In the genomic region with DNA sequence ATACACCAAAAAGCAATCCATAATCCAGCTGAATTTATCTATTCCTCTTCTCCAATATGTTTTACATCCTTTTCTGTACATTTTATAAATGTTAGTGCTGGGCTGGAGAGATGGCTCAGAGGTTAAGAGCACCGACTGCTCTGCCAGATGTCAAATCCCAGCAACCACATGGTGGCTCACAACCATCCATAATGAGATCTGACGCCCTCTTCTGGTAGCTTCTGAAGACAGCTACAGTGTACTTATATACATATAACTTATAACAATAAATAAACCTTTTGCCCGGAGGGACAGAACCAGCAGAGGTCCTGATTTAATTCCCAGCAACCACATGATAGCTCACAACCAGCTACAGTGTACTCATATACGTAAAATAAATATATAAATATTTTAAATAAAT, we compare ENCODE assay signal across 32 mouse cellular contexts. TPM values are rescaled to one million over a fixed set of nuclear protein-coding genes. Genes with fewer than 3 reads are reported as not detected.
A peak's percentile ranks its signal among the peaks of the same experiment; 100 is the strongest.
DNase-seq lines count a peak whose midpoint lies in the region; ATAC-seq and TF ChIP-seq lines count a peak whose summit lies in the region.
"Had no signal": no experiment of that assay in that cellular context is flagged by ENCODE, and none has a peak within 500 bp of the region (broad histone marks: within the 10 kb centered on the region; RNA-seq: fewer than 3 reads in every experiment).

No protein-coding gene starts in this region.

- no peak for TF ChIP-seq EP300 in liver, postnatal 0 days (IDR thresholded peaks at IDR 0.05; ENCODE audit: low read depth)
- no peak for TF ChIP-seq EP300 in MEL (IDR thresholded peaks at IDR 0.05; ENCODE audit: low read depth in 1 of 2, low read length in 2 of 2)
- no peak for TF ChIP-seq EP300 in stomach, postnatal 0 days (optimal IDR thresholded peaks at IDR 0.05)

- no peaks in the 10 kb centered on the region for H3K36me3 ChIP-seq in liver, postnatal 0 days (replicated peaks; ENCODE audit: insufficient read depth, low read length)
- H3K36me3 ChIP-seq in MEL (ENCODE audit: control insufficient read depth in 1 of 2, insufficient read depth in 2 of 2, low read length in 2 of 2): peaks cover 0 to 7% of the 10 kb centered on the region in 2 experiments; a peak in 2 of 4 replicates
- no peaks in the 10 kb centered on the region for H3K36me3 ChIP-seq in stomach, postnatal 0 days (ENCODE audit: control insufficient read depth, insufficient read depth, low read length)
- H3K36me3 ChIP-seq in forebrain, embryonic 15.5 days: no peaks in the 10 kb centered on the region
- H3K36me3 ChIP-seq: embryonic facial prominence, embryonic 10.5 days; G1E; heart, embryonic 12.5 days; midbrain, embryonic 15.5 days; neural tube, embryonic 13.5 days had no signal

- H3K79me2 ChIP-seq in MEL (ENCODE audit: control insufficient read depth, insufficient read depth, low read length, poor library complexity): no peaks in the 10 kb centered on the region

- no peak for TF ChIP-seq POLR2A in MEL (IDR thresholded peaks at IDR 0.05; ENCODE audit: control insufficient read depth in 1 of 2, insufficient read depth in 1 of 2, low read depth in 1 of 2, low read length in 2 of 2, poor library complexity in 1 of 2)

- no peak overlapping the region for H3K4me3 ChIP-seq in liver, postnatal 0 days (ENCODE audit: low read depth, low read length)
- no peak overlapping the region for H3K4me3 ChIP-seq in MEL (ENCODE audit: control insufficient read depth in 1 of 2, insufficient read depth in 1 of 2, low read depth in 2 of 2, low read length in 2 of 2)
- no peak overlapping the region for H3K4me3 ChIP-seq in stomach, postnatal 0 days (ENCODE audit: low read depth, low read length)
- H3K4me3 ChIP-seq in forebrain, embryonic 15.5 days: no peak overlapping the region
- H3K4me3 ChIP-seq: embryonic facial prominence, embryonic 10.5 days; heart, embryonic 12.5 days; midbrain, embryonic 15.5 days; myocyte; neural tube, embryonic 13.5 days had no signal

- no peaks in the 10 kb centered on the region for H3K27me3 ChIP-seq in liver, postnatal 0 days (ENCODE audit: insufficient read depth, low read length)
- no peaks in the 10 kb centered on the region; a peak in 1 of 4 replicates for H3K27me3 ChIP-seq in MEL (ENCODE audit: control insufficient read depth in 1 of 2, insufficient read depth in 2 of 2, low read length in 2 of 2)
- H3K27me3 ChIP-seq in stomach, postnatal 0 days (ENCODE audit: control insufficient read depth, insufficient read depth, low read length): no peaks in the 10 kb centered on the region
- no peaks in the 10 kb centered on the region for H3K27me3 ChIP-seq in forebrain, embryonic 15.5 days
- H3K27me3 ChIP-seq: heart, embryonic 12.5 days; midbrain, embryonic 15.5 days; neural tube, embryonic 13.5 days had no signal

- 83% methylated on average over 4 of the region's 4 CpGs for WGBS in liver, postnatal 0 days (ENCODE audit: insufficient replicate concordance)
- 72% methylated on average over 4 of the region's 4 CpGs for WGBS in stomach, postnatal 0 days
- 75% methylated on average over 4 of the region's 4 CpGs for WGBS in forebrain, embryonic 15.5 days

- no peak overlapping the region for H3K9ac ChIP-seq in liver, postnatal 0 days (replicated peaks)
- no peak overlapping the region for H3K9ac ChIP-seq in MEL (ENCODE audit: control insufficient read depth, low read depth, low read length, poor library complexity, severe bottlenecking)
- H3K9ac ChIP-seq in stomach, postnatal 0 days (ENCODE audit: low read length): no peak overlapping the region
- H3K9ac ChIP-seq in forebrain, embryonic 15.5 days (replicated peaks): no peak overlapping the region
- H3K9ac ChIP-seq: heart, embryonic 12.5 days; midbrain, embryonic 15.5 days; neural tube, embryonic 13.5 days had no signal

- 0 out of 2 replicates have a peak, but pooled peaks have one; percentile 15 for TF ChIP-seq CTCF in liver, postnatal 0 days (IDR thresholded peaks at IDR 0.05; ENCODE audit: low read depth)
- TF ChIP-seq CTCF in MEL (IDR thresholded peaks at IDR 0.05 in 2 of 3, conservative IDR thresholded peaks at IDR 0.05 in 1 of 3; ENCODE audit: control insufficient read depth in 1 of 3, insufficient read depth in 1 of 3, low read depth in 2 of 3, low read length in 3 of 3, poor library complexity in 1 of 3, severe bottlenecking in 1 of 3): peak in 2 of 3 experiments; percentile 8 to 55; a peak in 2 of 6 replicates
- 0 out of 2 replicates have a peak, but pooled peaks have one; percentile 22 for TF ChIP-seq CTCF in stomach, postnatal 0 days (IDR thresholded peaks at IDR 0.05; ENCODE audit: low read depth)

- H3K27ac ChIP-seq in liver, postnatal 0 days (ENCODE audit: low read depth): no peak overlapping the region
- no peak overlapping the region for H3K27ac ChIP-seq in MEL (ENCODE audit: control insufficient read depth, low read depth, low read length)
- H3K27ac ChIP-seq in stomach, postnatal 0 days (replicated peaks): no peak overlapping the region
- no peak overlapping the region for H3K27ac ChIP-seq in forebrain, embryonic 15.5 days (replicated peaks)
- H3K27ac ChIP-seq: embryonic facial prominence, embryonic 10.5 days; midbrain, embryonic 15.5 days; neural tube, embryonic 13.5 days had no signal

- ATAC-seq in liver, postnatal 0 days: no peak
- ATAC-seq in stomach, postnatal 0 days (ENCODE audit: low FRiP score, low TSS enrichment): no peak
- ATAC-seq in forebrain, embryonic 15.5 days (replicated peaks): no peak
- ATAC-seq: CD4-positive, CD25-positive, alpha-beta regulatory T cell, adult 4 months; forebrain, embryonic 16.5 days; midbrain, embryonic 15.5 days had no signal

- peaks cover 7% of the 10 kb centered on the region for H3K4me1 ChIP-seq in liver, postnatal 0 days (ENCODE audit: insufficient read depth)
- H3K4me1 ChIP-seq in MEL (ENCODE audit: control insufficient read depth in 1 of 2, insufficient read depth in 2 of 2, low read length in 2 of 2): peaks cover 3 to 8% of the 10 kb centered on the region in 2 experiments; a peak in 2 of 4 replicates
- no peaks in the 10 kb centered on the region for H3K4me1 ChIP-seq in stomach, postnatal 0 days (replicated peaks; ENCODE audit: control insufficient read depth, insufficient read depth)
- H3K4me1 ChIP-seq in forebrain, embryonic 15.5 days: peaks cover 14% of the 10 kb centered on the region

- TF ChIP-seq RAD21 in MEL (IDR thresholded peaks at IDR 0.05; ENCODE audit: low read depth, low read length): peak; percentile 10

- no peaks in the 10 kb centered on the region for H3K9me3 ChIP-seq in liver, postnatal 0 days (ENCODE audit: low read length)
- no peaks in the 10 kb centered on the region for H3K9me3 ChIP-seq in MEL (replicated peaks; ENCODE audit: insufficient read depth, low read length)
- H3K9me3 ChIP-seq in stomach, postnatal 0 days (ENCODE audit: control insufficient read depth, low read length): no peaks in the 10 kb centered on the region
- no peaks in the 10 kb centered on the region for H3K9me3 ChIP-seq in forebrain, embryonic 15.5 days
- H3K9me3 ChIP-seq: embryonic facial prominence, embryonic 10.5 days; heart, embryonic 12.5 days; midbrain, embryonic 15.5 days; neural tube, embryonic 13.5 days had no signal

- no peak for DNase-seq in liver, postnatal 0 days
- no peak for DNase-seq in liver
- DNase-seq in A20 (ENCODE audit: low read depth, low spot score): peak; percentile 31
- peak; percentile 52 for DNase-seq in MEL (ENCODE audit: low read depth, low spot score)
- no peak for DNase-seq in stomach, postnatal 0 days (ENCODE audit: low spot score)
- no peak for DNase-seq in spleen, adult 12 weeks (ENCODE audit: low spot score)
- DNase-seq: adrenal gland, postnatal 25 days; cerebellum, adult 11 months; cerebellum, adult 9-11 months; gastrocnemius, postnatal 10 days; heart, postnatal 10 days; kidney, adult 9 months; kidney, postnatal 36 days; lung, postnatal 36 days; retina, postnatal 1 day; thymus, postnatal 25 days had no signal

- H3K4me2 ChIP-seq in liver, postnatal 0 days (ENCODE audit: low read depth, low read length): no peak overlapping the region
- H3K4me2 ChIP-seq in stomach, postnatal 0 days (replicated peaks; ENCODE audit: low read depth): no peak overlapping the region
- no peak overlapping the region for H3K4me2 ChIP-seq in forebrain, embryonic 15.5 days (replicated peaks)
- H3K4me2 ChIP-seq: heart, embryonic 12.5 days; midbrain, embryonic 15.5 days; neural tube, embryonic 13.5 days had no signal

RNA-seq across cellular contexts. Expression of gene Letmd1, which starts 20.3 kb away (rescaled TPM):
- polyA plus RNA-seq in liver, postnatal 0 days (2015; fragmentation: Nextera tagmentation; extraction: Ambion mirVana): 14.4 and 16.3 TPM in 2 replicates
- 30.1 and 38.8 TPM in 2 replicates for total RNA-seq in MEL (2012; rRNA removed)
- polyA plus RNA-seq in MEL (2012; ENCODE audit: insufficient read depth in 1 of 2, insufficient read length in 2 of 2, low read depth in 1 of 2, low replicate concordance in 2 of 2, missing spikeins in 1 of 2): 100 to 1,000 TPM in 1 of 2 experiments, 10 to 100 TPM in 1; 64.3 to 277 TPM
- polyA plus RNA-seq in stomach, postnatal 0 days (2015; fragmentation: Nextera tagmentation; extraction: Ambion mirVana): 9.8 and 10.9 TPM in 2 replicates
- 51.5 and 52.3 TPM in 2 replicates for polyA plus RNA-seq in forebrain, embryonic 15.5 days (2015; fragmentation: Nextera tagmentation; extraction: Ambion mirVana)

RNA-seq across cellular contexts. Expression of gene Slc11a2, which starts 23.7 kb away (rescaled TPM):
- polyA plus RNA-seq in liver, postnatal 0 days (2015; fragmentation: Nextera tagmentation; extraction: Ambion mirVana): 15.0 and 16.3 TPM in 2 replicates
- 52.7 and 69.0 TPM in 2 replicates for total RNA-seq in MEL (2012; rRNA removed)
- 100 to 1,000 TPM in 1 of 2 experiments, not detected in 1; 112 TPM for polyA plus RNA-seq in MEL (2012; ENCODE audit: insufficient read depth in 1 of 2, insufficient read length in 2 of 2, low read depth in 1 of 2, low replicate concordance in 2 of 2, missing spikeins in 1 of 2)
- 12.2 and 15.8 TPM in 2 replicates for polyA plus RNA-seq in stomach, postnatal 0 days (2015; fragmentation: Nextera tagmentation; extraction: Ambion mirVana)
- 22.2 and 23.5 TPM in 2 replicates for polyA plus RNA-seq in forebrain, embryonic 15.5 days (2015; fragmentation: Nextera tagmentation; extraction: Ambion mirVana)

RNA-seq across cellular contexts. Expression of gene Gm5475, which starts 26.6 kb away (rescaled TPM):
- polyA plus RNA-seq in liver, postnatal 0 days (2015; fragmentation: Nextera tagmentation; extraction: Ambion mirVana): 0.04 TPM in 1 of 2 replicates, not detected in the other
- 0.15 TPM in 1 of 2 replicates, not detected in the other for total RNA-seq in MEL (2012; rRNA removed)
- polyA plus RNA-seq in MEL (2012; ENCODE audit: insufficient read depth in 1 of 2, insufficient read length in 2 of 2, low read depth in 1 of 2, low replicate concordance in 2 of 2, missing spikeins in 1 of 2): under 1 TPM in 1 of 2 experiments, not detected in 1; 0.14 TPM
- polyA plus RNA-seq in stomach, postnatal 0 days (2015; fragmentation: Nextera tagmentation; extraction: Ambion mirVana): 0.11 and 0.15 TPM in 2 replicates
- polyA plus RNA-seq in forebrain, embryonic 15.5 days (2015; fragmentation: Nextera tagmentation; extraction: Ambion mirVana): 0.06 TPM in 1 of 2 replicates, not detected in the other
- total RNA-seq: adrenal gland, postnatal 25 days; common myeloid progenitor, adult 5-6 weeks; granulocyte monocyte progenitor cell, adult 5-6 weeks; heart, postnatal 10 days; left cerebral cortex, adult 18-20 months; left cerebral cortex, postnatal 36 days; megakaryocyte-erythroid progenitor cell, adult 5-6 weeks had no signal
- polyA plus RNA-seq: CD4-positive, CD25-positive, alpha-beta regulatory T cell, adult 4 months; embryonic facial prominence, embryonic 10.5 days; G1E; heart, embryonic 12.5 days; hindbrain, embryonic 11.5 days; stomach, embryonic 14.5 days had no signal

RNA-seq across cellular contexts. Expression of gene Csrnp2, which starts 46.7 kb away (rescaled TPM):
- 0.89 and 1.1 TPM in 2 replicates for polyA plus RNA-seq in liver, postnatal 0 days (2015; fragmentation: Nextera tagmentation; extraction: Ambion mirVana)
- total RNA-seq in MEL (2012; rRNA removed): 5.3 and 5.8 TPM in 2 replicates
- polyA plus RNA-seq in MEL (2012; ENCODE audit: insufficient read depth in 1 of 2, insufficient read length in 2 of 2, low read depth in 1 of 2, low replicate concordance in 2 of 2, missing spikeins in 1 of 2): 1 to 10 TPM in 1 of 2 experiments, not detected in 1; 4.2 TPM
- 2.6 and 2.8 TPM in 2 replicates for polyA plus RNA-seq in stomach, postnatal 0 days (2015; fragmentation: Nextera tagmentation; extraction: Ambion mirVana)
- 54.9 and 55.6 TPM in 2 replicates for polyA plus RNA-seq in forebrain, embryonic 15.5 days (2015; fragmentation: Nextera tagmentation; extraction: Ambion mirVana)

Comparison
In these comparisons a context has a peak if more than half of its experiments do, and no peak if none do; other contexts are left out.
1. DNase-seq: peak in A20 (single experiment) and MEL (single experiment); none in liver, postnatal 0 days (single experiment), liver (single experiment), stomach, postnatal 0 days (single experiment) and spleen, adult 12 weeks (single experiment).
2. Peak in every context shown above with its lines, with median percentiles within 50 percentile points of each other: CTCF ChIP-seq.